Mouse (Mus musculus) inflammation-experienced regulatory T-cells, adult 16 weeks (primary cell): ENCODE measurements around the gene Rad51ap2. TPM values are rescaled to one million over a fixed set of nuclear protein-coding genes. Genes with fewer than 3 reads are reported as not detected.

Experiments used
- polyA plus RNA-seq: library from polyadenylated mRNA; unstranded; fragments of 100-300 nt; shearing (Covaris generic); gene quantifications from one replicate; pipeline ENCODE4 v1.2.1, GENCODE M21; 2017

Gene Rad51ap2
- not detected for polyA plus RNA-seq

GRCm38 (mm10) chr12:11455549-11456194 lies at the start of gene Rad51ap2:
Gene Rad51ap2, plus strand, starts transcription at chr12:11456079.

GRCm38 (mm10) chr12:11436497-11437265 lies 19.2 kb upstream of the Rad51ap2 start, which contains the start of gene Vsnl1:
Gene Vsnl1, minus strand, starts transcription at chr12:11436613.

Other genes starting within 250 kb of the Rad51ap2 start
- not detected for gene Msgn1, start 247.1 kb upstream of the Rad51ap2 start, polyA plus RNA-seq
- 3.5 TPM for gene Gen1, start 190.3 kb upstream of the Rad51ap2 start, polyA plus RNA-seq
- 202 TPM for gene Smc6, start 190.2 kb upstream of the Rad51ap2 start, polyA plus RNA-seq
- gene Vsnl1, start 19.5 kb upstream of the Rad51ap2 start, polyA plus RNA-seq: not detected